Mouse (Mus musculus) adrenal gland, adult 18-20 months (tissue): ENCODE data around the gene Dyrk4. TPM values are rescaled to one million over a fixed set of nuclear protein-coding genes. Genes with fewer than 3 reads are reported as not detected.

Source experiments
- DNase-seq, 2 experiments: peaks; one replicate each; pipeline ENCODE4 v3.0.0; 2021 to 2022; ENCODE audit warnings: low spot score in 2 of 2
- long read RNA-seq, 2 experiments: library from polyadenylated mRNA; stranded (forward); transcript quantifications; one replicate each; pipeline ENCODE4 v2.0.0; 2021
- total RNA-seq, 2 experiments: library from RNA; stranded (reverse); gene quantifications; 1 replicate in 1 of 2; 2 replicates in 1 of 2; pipeline ENCODE4 v1.2.3; 2021

Gene Dyrk4
- total RNA-seq = not detected
- long read RNA-seq, experiment 1 = 0 reads
- long read RNA-seq, experiment 2 = 0 reads

- no peak for DNase-seq
Observed at GRCm38 (mm10) chr6:126921111-126921881, at the start of gene Dyrk4. Gene Dyrk4, minus strand, starts transcription at chr6:126921839.

DNA sequence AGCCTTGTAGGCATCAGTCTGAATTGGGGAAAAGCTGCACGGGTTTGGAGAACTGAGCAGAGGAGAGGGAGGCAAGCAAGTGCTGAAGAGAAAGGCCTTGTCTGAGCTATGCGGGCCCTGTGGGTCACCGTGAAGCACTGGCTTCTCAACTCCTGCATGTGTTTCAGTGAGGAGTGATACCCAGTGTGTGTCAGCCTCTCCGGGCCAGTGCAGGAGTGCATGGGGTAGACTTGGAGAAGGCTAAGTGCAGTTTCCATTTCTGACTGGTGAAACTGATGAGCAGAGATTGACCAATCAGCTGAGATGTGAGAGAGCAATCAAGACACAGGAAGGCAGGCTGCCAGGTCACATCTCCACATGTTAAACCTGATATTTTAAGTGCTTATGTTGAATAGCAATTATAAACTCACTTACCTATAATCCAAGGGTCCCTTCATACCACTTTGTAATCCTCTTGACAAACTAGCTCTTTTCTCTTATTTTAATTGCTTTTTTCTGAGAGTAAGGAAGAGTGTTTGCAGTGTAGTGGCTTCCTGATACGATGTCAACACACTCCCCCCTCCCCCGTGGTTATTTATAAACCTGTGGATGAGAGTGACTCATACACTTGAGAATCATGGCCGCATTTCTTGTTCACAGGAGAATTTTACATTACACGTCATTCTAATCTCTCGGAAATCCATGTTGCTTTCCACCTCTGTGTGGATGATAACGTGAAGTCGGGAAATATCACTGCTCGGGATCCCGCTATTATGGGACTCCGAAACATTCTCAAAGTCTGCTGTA is 44.8 kb upstream of the Dyrk4 start:
- no peak for DNase-seq

- no peak for DNase-seq
Observed at GRCm38 (mm10) chr6:126963426-126963825, 41.8 kb upstream of the Dyrk4 start.

GRCm38 (mm10) chr6:126962709-126963108 is 41.1 kb upstream of the Dyrk4 start:
- DNase-seq = no peak

DNA sequence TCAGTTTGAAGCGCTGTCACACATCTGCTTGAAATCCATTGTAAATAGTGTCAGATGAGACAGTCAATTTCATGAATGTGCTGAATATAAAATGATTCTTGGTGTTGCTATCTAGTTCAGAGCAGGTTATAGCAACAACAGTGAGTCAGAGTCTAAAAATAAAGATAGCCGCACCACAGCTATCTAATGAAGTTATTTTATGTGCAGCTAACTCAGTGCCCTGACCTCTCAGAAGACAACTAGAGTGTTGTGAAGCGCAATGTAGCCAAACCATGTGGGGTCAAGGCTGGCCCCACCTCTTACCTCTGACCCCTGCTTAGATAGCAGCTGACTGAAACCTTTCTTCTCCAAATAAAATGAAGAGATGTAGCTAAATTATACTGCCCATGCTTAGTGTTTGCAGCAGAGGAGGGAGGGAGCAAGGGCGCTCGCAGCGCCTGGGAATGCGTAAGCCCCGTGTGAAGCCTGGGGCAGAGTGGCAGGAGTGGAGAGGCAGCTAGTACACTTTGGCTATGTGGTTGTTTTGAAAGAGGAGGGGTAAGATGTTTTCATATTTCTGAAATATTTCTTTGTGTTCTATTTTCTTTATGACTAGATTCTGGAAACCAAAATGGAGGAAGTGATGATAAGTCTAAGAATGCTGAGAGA is 39.9 kb upstream of the Dyrk4 start:
- DNase-seq = no peak

DNA sequence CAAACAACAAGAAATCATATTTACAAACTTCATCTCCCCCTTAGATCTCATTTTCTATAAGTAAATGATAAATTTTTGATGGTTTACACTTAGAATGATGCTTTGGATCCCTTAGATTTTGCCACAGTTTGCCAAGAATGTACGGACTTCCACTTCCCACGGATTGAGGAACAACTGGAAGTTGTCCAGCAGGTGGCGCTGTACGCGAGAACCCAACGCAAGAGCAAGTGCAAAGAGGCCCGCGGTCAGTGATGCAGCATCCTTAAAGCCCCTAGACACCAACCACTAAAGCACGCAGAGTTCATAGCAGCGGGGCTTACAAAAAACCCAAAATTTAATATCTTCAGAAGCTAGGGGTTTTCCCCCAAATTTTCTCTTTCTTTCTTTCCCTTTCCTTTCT is 34.1 kb upstream of the Dyrk4 start:
- peak; percentile 70 to 78 for DNase-seq

DNA sequence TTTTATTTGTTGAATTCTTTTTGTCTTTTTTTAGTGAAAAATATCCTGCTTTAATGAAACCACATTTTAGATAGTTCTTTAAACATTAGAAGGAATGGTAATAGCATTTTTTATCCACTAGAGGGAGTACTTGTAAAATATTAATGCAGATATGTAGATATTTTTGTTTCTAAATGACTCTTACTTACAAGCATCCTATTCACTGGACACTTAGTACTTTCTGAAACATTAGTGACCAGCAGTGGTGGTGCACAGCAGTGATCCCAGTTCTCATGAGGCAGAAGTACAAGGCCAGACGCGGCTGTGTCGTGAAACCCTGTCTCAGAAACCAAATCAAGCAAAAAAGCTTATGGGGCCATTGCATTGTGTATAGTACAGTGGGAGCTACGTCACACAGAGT is 26.7 kb upstream of the Dyrk4 start:
- DNase-seq = no peak

DNA sequence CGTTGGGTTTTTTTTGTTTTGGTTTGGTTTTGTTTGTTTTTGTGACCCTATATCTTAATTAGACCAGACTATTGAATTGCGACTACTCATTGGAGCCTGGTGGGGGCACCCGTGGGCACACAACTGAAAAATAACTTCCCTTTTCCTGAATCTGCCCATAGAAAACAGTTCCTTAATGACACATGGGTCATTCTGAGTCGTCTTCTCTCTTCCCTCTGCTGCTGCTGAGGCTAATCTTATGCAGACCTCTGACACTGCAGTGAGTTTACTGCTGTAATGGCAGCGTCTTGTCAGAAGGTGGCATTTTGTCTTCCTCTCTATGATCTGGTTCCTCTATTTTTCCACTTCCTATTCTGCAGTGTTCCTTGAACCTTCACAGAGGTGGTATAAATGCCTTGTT is 18.8 kb upstream of the Dyrk4 start:
- no peak for DNase-seq

GRCm38 (mm10) chr6:126939487-126940171 is 18.0 kb upstream of the Dyrk4 start, which contains the start of the genes Rad51ap1 and D6Wsu163e:
Gene Rad51ap1, minus strand, starts transcription at chr6:126939587.
Gene D6Wsu163e, plus strand, starts transcription at chr6:126939962.
- peak; percentile 94 for DNase-seq

GRCm38 (mm10) chr6:126938853-126939486 is 17.3 kb upstream of the Dyrk4 start:
- DNase-seq = no peak

DNA sequence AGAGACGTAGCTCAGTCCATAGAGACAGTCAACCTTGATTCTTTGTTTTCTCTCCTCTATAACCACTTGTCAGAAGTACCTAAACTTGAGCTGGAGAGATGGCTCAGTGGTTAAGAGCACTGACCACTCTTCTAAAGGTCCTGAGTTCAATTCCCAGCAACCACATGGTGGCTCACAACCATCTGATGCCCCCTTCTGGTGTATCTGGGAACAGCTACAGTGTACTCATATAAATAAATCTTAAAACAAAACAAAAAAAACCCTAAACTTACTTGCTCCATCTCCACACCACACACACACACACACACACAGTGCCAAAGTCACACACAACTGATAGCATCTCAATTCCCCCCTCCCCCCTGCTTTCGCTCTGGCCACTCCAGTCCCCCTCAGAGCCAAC is 16.4 kb upstream of the Dyrk4 start:
- no peak for DNase-seq

GRCm38 (mm10) chr6:126932896-126933295 is 11.3 kb upstream of the Dyrk4 start:
- DNase-seq = no peak

DNA sequence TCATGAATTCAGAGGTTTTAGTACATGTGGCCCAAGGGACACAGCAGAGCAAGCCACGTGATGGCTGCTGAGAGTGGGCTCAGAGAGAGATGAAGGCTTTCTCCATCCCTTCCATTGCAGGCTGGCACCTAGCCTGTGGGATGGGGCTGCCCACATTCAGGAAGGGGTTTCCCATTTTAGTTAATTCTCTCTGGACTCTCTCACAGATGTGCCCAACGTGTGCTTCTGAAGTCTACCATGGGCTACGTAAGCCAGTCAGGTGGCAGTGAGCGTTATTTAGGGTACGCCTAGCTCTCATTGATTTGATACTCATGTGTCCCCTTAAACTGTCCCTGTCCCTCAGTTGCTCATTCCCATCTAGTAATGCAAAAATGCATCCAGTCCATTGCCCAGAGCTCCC is 6.7 kb downstream of the Dyrk4 start:
- no peak for DNase-seq

DNA sequence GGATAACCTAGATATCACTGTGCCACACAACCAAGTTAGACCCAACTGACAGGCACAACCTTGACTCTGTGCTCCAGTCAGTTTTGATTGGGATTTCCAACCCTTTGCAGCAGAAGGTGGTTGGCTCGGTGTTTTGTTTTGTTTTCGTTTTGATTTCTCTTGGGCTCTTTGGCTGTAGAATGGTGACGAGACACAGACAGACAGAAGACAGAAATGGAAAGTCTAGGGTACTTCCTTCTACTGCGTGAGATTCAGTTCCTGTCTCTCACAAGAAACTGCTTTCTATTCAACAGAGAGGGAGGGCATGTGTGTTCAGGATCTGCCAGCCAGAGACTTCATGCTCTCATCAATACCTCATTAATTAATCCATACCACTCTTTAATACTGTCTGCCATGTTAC is 10.9 kb downstream of the Dyrk4 start:
- no peak for DNase-seq

DNA sequence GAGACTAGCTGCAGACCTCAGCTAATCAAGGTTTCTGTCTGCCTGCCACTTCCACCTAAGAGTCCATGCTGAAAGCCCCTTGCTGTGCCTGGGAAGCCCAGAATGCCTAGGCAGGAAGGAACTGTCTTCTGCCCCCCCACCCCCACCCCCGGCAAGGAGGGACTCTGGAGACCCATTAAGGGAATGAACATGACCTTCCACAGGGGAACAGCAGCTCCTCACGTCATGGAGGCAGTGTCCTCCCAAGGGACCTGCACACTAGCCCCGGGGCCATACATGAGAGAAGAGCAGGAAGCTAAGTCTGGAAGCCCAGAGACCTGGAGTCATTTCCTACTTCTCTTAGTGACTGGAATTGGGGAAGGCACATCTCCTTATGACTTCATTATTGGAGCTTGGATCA is 13.8 kb downstream of the Dyrk4 start:
- DNase-seq = no peak

DNA sequence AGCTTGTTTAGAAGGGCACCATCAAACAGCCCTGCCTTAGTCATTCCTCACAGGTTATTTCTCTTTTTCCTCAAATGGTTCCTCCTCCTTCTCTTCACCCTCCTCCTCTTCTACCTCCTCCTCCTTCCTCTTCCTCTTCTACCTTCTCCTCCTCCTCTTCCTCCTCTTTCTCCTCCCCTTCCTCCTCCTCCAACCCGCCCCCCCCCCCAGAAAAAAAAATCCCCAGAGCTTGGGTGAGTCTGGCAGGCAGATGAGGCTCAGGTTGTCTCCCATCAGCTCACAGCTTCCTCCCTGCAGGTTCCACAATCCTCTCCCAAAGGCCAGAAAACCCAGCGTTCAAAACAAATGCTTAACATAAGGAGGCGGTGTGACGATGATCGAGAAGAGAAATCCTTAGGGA is 14.3 kb downstream of the Dyrk4 start:
- DNase-seq = no peak

GRCm38 (mm10) chr6:126877118-126877517 is 44.5 kb downstream of the Dyrk4 start:
- DNase-seq = no peak

DNA sequence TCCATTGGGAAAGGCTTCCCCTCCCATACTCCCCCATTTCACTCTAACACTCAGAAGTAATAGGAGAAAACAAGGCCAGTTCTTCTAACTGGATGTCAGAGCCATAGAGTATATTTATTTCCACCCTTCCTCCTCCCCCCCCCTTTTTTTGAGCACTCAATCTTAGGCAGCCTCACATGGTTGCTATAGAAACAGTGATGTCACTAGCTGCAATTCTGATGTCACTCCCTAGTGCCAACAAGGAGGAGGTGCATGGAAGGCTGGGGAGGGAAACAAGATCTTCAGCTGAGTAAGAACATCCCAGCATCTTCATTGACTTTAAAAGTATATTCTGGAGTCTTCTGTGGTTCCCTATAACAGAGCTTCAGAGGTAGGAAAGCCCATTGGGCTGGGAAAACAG is 68.8 kb downstream of the Dyrk4 start, which contains the start of gene Akap3:
Gene Akap3, plus strand, starts transcription at position 218 of the 400 bp plus-strand sequence.
- DNase-seq = no peak

DNA sequence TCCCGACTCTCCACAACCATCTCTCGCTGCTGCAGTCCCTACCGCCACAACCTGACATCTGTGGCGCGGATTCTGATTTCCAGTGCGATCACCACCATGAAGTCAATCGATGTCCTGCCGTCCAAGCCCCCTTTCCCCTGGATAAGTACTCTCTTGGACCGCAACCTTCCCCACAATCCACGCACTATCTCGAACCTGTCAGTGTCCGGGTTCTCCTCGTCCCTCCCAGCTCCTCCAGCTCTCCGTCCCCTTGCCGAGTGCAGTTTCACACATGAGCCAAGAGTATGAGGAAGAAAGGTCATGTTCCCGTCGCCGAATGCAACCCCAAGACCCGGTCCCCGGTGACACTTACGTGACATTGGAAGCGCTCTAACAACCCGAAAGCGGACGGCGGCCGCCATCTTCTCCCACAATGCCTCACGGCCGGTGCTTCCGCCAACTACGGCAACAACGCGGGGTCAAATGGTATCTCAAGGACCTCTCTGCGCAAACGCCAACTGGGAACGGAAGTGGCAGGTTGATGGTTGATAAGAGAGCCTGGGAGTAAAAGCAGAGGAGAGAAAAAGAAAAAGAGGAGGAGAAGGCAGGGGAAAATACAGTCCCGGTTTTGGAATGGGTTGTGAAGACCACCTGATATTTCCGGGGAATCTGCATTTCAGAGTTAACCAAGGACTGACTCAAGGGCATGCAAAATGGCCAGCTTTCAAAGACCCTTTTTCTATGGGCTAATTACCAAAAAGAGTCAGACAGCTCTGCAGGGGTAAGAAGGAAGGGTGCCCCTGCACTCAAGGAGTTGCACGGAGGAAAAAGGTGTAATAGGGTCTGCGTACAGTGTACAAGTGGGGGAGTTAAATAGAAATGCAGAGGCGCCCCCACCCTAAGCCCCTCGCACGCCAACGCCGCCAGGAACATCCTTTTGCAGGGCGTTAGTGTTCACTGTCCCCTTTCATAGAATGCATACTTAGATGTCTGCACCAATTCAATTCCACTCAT is 72.6 kb downstream of the Dyrk4 start, which contains the start of gene Ndufa9:
Gene Ndufa9, minus strand, starts transcription at position 425 of the 993 bp plus-strand sequence.
- DNase-seq = peak; percentile 95 to 97
